Mouse (Mus musculus) spleen, postnatal 10 days (tissue): ENCODE data around the gene Rabl3.
A peak's percentile ranks its signal among the peaks of the same experiment; 100 is the strongest.

ENCODE experiments used
- DNase-seq, 2 experiments: peaks; one replicate each; pipeline ENCODE4 v3.0.0; 2021 to 2022; ENCODE audit warnings: low spot score in 2 of 2

Rabl3 gene

GRCm38 (mm10) chr16:37539611-37540580 lies at the start of gene Rabl3, which contains the start of gene Gtf2e1:
Rabl3 (plus strand) TSS chr16:37539885.
Gtf2e1 (minus strand) TSS chr16:37539789.
- DNase-seq: peak; percentile 92 to 96

- no peak for DNase-seq
These were observed 44.7 kb upstream of the Rabl3 start for GRCm38 (mm10) chr16:37495017-37495416.

GRCm38 (mm10) chr16:37498581-37498980 lies 41.1 kb upstream of the Rabl3 start:
- DNase-seq: no peak

- DNase-seq: no peak
These were observed 35.2 kb upstream of the Rabl3 start for GRCm38 (mm10) chr16:37504517-37504916.

- DNase-seq: no peak
These were observed 32.9 kb upstream of the Rabl3 start for GRCm38 (mm10) chr16:37506751-37507150.

- no peak for DNase-seq
These were observed 28.2 kb upstream of the Rabl3 start for GRCm38 (mm10) chr16:37511489-37511888.

- DNase-seq: no peak
These were observed 25.0 kb upstream of the Rabl3 start for GRCm38 (mm10) chr16:37514644-37515043.

GRCm38 (mm10) chr16:37516376-37516993 lies 23.2 kb upstream of the Rabl3 start:
- DNase-seq: no peak

GRCm38 (mm10) chr16:37517596-37518211 lies 22.0 kb upstream of the Rabl3 start:
- no peak for DNase-seq

GRCm38 (mm10) chr16:37518662-37519061 lies 21.0 kb upstream of the Rabl3 start:
- DNase-seq: no peak

- no peak for DNase-seq
These were observed 20.0 kb upstream of the Rabl3 start for GRCm38 (mm10) chr16:37519721-37520120.

GRCm38 (mm10) chr16:37520190-37521040 lies 19.3 kb upstream of the Rabl3 start:
- DNase-seq: no peak

- no peak for DNase-seq
These were observed 17.5 kb upstream of the Rabl3 start for GRCm38 (mm10) chr16:37522100-37522697.

GRCm38 (mm10) chr16:37525121-37525520 lies 14.6 kb upstream of the Rabl3 start:
- no peak for DNase-seq

GRCm38 (mm10) chr16:37526688-37527223 lies 12.9 kb upstream of the Rabl3 start:
- no peak for DNase-seq

- no peak for DNase-seq
These were observed 9.5 kb upstream of the Rabl3 start for GRCm38 (mm10) chr16:37530170-37530569.

GRCm38 (mm10) chr16:37532046-37532445 lies 7.6 kb upstream of the Rabl3 start:
- no peak for DNase-seq

- no peak for DNase-seq
These were observed 6.2 kb upstream of the Rabl3 start for GRCm38 (mm10) chr16:37533369-37534068.

- no peak for DNase-seq
These were observed 460 bp upstream of the Rabl3 start for GRCm38 (mm10) chr16:37539240-37539610.

- DNase-seq: no peak
These were observed 1.1 kb downstream of the Rabl3 start for GRCm38 (mm10) chr16:37540776-37541175.
